Mouse (Mus musculus) right cerebral cortex, postnatal 25 days (tissue): ENCODE data around the gene Gm20809.
"Not testable (repeated sequence)": the region's sequence is repeated elsewhere in the genome, so short reads cannot be mapped to it uniquely, and the experiment has no call there.

ENCODE experiments used
- DNase-seq: peaks from one replicate; pipeline ENCODE4 v3.0.0; 2022

The Gm20809 gene

DNA sequence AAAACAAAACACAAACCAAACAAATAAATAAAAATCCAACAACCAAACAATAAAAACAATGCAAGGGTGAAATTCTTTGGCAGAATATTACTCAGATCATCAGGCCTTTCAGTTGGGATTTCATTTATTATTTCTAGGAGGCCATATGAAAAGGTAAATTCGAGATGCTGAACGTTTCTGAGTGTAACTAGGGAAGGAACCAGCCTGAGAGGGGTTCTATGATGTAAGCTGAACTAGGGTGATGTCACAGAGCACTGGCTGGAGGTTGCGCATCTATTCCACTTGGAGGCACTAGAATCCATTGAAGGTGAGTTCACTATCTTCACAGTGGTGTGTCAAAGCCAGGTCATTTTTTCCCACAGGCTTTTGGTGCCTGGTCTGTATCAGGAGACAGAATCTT lies at the start of gene Gm20809:
TSS of gene Gm20809 (plus strand) at position 301 of the 400 bp plus-strand sequence.
- DNase-seq = not testable (repeated sequence)
